Mouse (Mus musculus) midbrain, embryonic 12.5 days (tissue): ENCODE results near the gene 9130019O22Rik. TPM values are rescaled to one million over a fixed set of nuclear protein-coding genes. Genes with fewer than 3 reads are reported as not detected.
"Not testable (repeated sequence)": the region's sequence is repeated elsewhere in the genome, so short reads cannot be mapped to it uniquely, and the experiment has no call there.

Source experiments
- ATAC-seq: fragments of 200-750 bp; cut with Nextera tagmentation; 2 replicates; pipeline ENCODE4 v1.8.0; 2017; ENCODE audit warnings: low read depth, moderate TSS enrichment, moderate library complexity; ENCODE audit not compliant: low FRiP score
- H3K27ac ChIP-seq: fragments of 300-500 bp; sonication (generic); replicated peaks from 2 replicates; pipeline ENCODE4 v1.5.1; 2016; ENCODE audit warnings: mild to moderate bottlenecking
- H3K27me3 ChIP-seq: fragments of 300-500 bp; sonication (generic); 2 replicates; pipeline ENCODE4 v1.6.1; 2016; ENCODE audit warnings: mild to moderate bottlenecking
- H3K36me3 ChIP-seq: fragments of 300-500 bp; sonication (generic); 2 replicates; pipeline ENCODE4 v1.6.1; 2016
- H3K4me1 ChIP-seq: fragments of 300-500 bp; sonication (generic); 2 replicates; pipeline ENCODE4 v1.6.1; 2016
- H3K4me2 ChIP-seq: fragments of 300-500 bp; sonication (generic); replicated peaks from 2 replicates; pipeline ENCODE4 v1.6.1; 2016; ENCODE audit warnings: mild to moderate bottlenecking, moderate library complexity
- H3K4me3 ChIP-seq: fragments of 300-500 bp; sonication (generic); 2 replicates; pipeline ENCODE4 v1.5.1; 2016; ENCODE audit warnings: mild to moderate bottlenecking
- H3K9ac ChIP-seq: fragments of 300-500 bp; sonication (generic); replicated peaks from 2 replicates; pipeline ENCODE4 v1.6.1; 2016; ENCODE audit warnings: mild to moderate bottlenecking, moderate library complexity
- H3K9me3 ChIP-seq: fragments of 300-500 bp; sonication (generic); 2 replicates; pipeline ENCODE4 v1.6.1; 2016; ENCODE audit warnings: mild to moderate bottlenecking
- WGBS: fragments of 180-500 bp; shearing (Covaris S2); methylation state at CpG from one replicate; pipeline ENCODE4 v1.1.7; 2016; 5-methylcytosine and 5-hydroxymethylcytosine counted together
- polyA plus RNA-seq: library from polyadenylated mRNA; unstranded; fragments of >200 nt; fragmentation: Nextera tagmentation; extraction: Ambion mirVana; gene quantifications from 2 replicates; pipeline ENCODE4 v1.2.1, GENCODE M21; 2016

9130019O22Rik gene
- polyA plus RNA-seq, 1 experiment from 2014 or later: 7.2 TPM

DNA sequence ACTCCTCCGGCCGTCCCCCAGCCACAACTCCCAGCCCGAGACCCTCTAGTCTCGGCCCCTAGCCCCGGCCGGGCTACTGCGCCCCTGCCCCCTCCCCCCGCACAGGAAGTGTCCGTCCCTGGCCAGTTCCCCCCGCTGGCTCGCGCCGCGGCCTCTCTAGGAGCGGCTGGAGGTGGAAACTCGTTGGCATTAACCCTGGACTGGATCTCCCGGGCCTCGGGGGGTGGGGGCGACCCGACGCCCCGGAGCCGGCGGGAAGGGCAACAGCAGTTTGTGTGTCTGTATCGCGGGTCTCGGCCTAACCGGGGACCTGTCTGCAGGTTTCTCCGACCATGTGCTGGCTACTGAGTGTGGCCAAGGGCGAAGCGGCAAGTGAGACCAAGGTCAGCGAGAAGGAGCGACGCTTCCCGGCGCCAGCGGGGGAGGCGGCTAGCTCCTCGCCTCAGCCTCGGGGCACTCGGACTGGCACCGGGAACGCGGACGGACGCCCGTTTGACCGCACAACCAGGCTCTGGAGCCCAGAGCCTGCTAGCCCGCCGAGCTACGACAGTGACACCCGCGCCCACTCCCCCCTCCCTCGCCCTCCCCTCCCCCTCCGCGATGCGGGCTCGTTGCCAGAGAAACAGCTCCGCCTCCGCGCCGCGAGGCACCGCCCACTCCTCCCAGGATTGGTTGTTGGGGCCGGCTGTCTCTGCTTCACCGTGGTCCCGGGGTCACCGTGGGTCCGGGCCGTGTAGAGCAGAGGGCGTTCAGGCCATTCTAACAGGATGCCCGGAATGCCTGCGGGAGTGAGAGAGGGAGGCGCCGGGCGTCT lies 41.2 kb downstream of the 9130019O22Rik start, which contains the start of gene Zfp768:
Zfp768 (minus strand) TSS at position 78 of the 814 bp plus-strand sequence.
- Histone ChIP-seq H3K27me3 (no peaks in the 10 kb centered on the region), H3K9me3 (no peaks in the 10 kb centered on the region), H3K36me3 (peaks cover 24% of the 10 kb centered on the region), H3K27ac (peak within 1 kb of the TSS; percentile 93), H3K4me2 (peak within 1 kb of the TSS; percentile 77), H3K9ac (peak within 1 kb of the TSS; percentile 94), H3K4me3 (peak within 1 kb of the TSS; percentile 95), H3K4me1 (peaks cover 13% of the 10 kb centered on the region)
- ATAC-seq: peak; percentile 90
- WGBS: under 1% methylated on average over 68 of the region's 76 CpGs

DNA sequence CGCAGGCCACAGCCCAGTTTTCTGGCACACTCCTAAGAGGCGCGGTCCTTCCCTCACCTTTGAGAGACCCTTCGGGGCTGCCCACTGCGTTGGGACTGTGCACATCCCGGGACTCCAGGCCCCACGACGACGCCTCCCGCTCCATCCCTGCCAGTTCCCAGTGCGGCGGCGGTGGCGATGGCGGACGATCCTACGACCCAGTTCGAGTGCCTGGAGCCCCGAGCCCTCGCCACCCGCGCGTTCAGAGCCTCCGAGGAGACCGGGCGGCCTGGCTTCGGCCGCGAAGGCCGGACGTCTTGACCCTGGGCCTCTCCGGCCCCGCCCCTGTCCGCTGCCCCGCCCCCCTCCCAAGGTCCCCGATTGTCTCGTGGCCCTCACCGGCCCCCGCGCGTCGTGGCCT lies 41.9 kb downstream of the 9130019O22Rik start:
- H3K4me2 ChIP-seq: peak overlapping the region; percentile 77
- no peaks in the 10 kb centered on the region for H3K9me3 ChIP-seq
- peak; percentile 35 for ATAC-seq
- H3K36me3 ChIP-seq: peaks cover 24% of the 10 kb centered on the region
- H3K27me3 ChIP-seq: no peaks in the 10 kb centered on the region
- H3K4me3 ChIP-seq: peak overlapping the region; percentile 95
- under 1% methylated on average over 41 of the region's 42 CpGs for WGBS
- peaks cover 13% of the 10 kb centered on the region for H3K4me1 ChIP-seq
- peak overlapping the region; percentile 94 for H3K9ac ChIP-seq
- H3K27ac ChIP-seq: peak overlapping the region; percentile 93

DNA sequence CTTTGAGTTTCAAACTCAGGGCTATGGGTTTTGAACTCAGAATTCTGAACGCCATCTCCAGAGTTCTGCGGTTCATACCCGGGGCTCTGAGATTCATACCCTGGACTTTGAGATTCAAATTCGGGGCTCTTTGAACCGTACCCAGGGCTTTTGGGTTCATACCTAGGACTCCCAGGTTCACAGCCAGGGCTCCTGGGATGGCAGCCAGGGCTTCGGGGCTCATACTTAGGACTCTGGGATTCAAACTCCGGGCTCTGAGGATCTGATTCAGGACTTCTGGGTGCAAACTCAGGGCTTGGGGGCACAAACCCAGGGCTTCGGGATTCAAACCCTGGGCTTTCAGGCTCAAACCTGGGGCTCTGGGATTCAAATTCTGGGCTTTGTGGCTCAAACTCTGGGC lies 42.6 kb downstream of the 9130019O22Rik start:
- no peaks in the 10 kb centered on the region for H3K9me3 ChIP-seq
- H3K9ac ChIP-seq: peak overlapping the region; percentile 94
- no peak overlapping the region for H3K27ac ChIP-seq
- peaks cover 24% of the 10 kb centered on the region for H3K36me3 ChIP-seq
- no peak for ATAC-seq
- H3K27me3 ChIP-seq: no peaks in the 10 kb centered on the region
- H3K4me3 ChIP-seq: peak overlapping the region; percentile 95
- H3K4me1 ChIP-seq: peaks cover 13% of the 10 kb centered on the region
- WGBS: 88% methylated on average over 8 of the region's 8 CpGs
- H3K4me2 ChIP-seq: peak overlapping the region; percentile 77

DNA sequence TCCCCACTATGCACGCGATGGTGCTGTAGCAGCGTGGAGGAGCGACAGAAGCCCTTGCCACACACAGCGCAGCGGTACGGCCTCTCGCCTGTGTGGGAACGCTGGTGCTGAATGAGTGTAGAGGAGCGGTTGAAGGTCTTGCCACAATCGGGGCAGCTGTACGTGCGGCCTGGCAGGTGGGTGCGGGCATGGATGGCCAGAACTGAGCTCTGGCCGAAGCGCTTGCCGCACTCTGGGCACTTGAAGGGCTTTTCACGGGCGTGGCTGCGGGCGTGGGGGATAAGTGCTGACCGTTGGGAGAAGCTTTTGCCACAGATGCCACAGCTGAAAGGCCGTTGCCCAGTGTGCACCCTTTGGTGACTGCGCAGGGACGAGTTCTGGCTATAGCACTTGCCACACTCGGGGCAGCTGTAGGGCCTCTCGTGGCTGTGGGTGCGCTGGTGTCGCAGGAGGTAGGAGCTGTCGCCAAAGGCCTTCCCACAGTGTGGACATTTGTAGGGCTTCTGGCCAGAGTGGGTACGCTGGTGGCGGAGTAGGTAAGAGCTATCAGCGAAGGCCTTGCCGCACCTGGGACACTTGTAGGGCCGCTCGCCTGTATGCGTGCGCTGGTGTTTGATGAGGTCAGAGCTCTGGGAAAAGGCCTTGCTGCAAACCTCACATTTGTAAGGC lies 43.5 kb downstream of the 9130019O22Rik start:
- WGBS: 95% methylated on average over 38 of the region's 38 CpGs
- H3K9me3 ChIP-seq: no peaks in the 10 kb centered on the region
- no peak overlapping the region for H3K9ac ChIP-seq
- ATAC-seq: no peak
- no peak overlapping the region for H3K4me2 ChIP-seq
- 0 out of 2 replicates have a peak overlapping the region, but pooled peaks have one; percentile 95 for H3K4me3 ChIP-seq
- peaks cover 13% of the 10 kb centered on the region for H3K4me1 ChIP-seq
- peaks cover 24% of the 10 kb centered on the region for H3K36me3 ChIP-seq
- H3K27me3 ChIP-seq: no peaks in the 10 kb centered on the region
- H3K27ac ChIP-seq: no peak overlapping the region

DNA sequence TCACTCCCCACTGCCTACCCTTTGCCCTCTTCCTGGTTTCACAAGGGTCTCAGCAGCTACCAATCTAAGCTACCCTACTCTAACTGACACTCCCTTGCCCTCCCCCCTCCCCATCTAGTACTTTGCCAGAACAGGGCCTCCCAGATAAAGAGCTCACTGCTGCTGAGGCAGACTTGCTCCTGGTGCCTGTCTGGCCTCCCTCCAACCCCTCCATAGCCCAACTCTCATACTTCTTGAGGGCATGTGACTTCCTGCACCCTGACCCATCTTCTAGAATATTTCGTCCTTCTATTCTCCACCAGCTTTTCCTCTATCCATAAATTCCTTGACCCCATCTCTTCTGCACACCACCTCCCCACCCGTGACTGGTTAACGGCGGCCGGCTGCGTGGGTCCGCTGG lies 44.1 kb downstream of the 9130019O22Rik start:
- H3K9ac ChIP-seq: no peak overlapping the region
- no peak overlapping the region for H3K27ac ChIP-seq
- H3K27me3 ChIP-seq: no peaks in the 10 kb centered on the region
- no peak overlapping the region for H3K4me2 ChIP-seq
- no peaks in the 10 kb centered on the region for H3K9me3 ChIP-seq
- no peak for ATAC-seq
- H3K4me1 ChIP-seq: peaks cover 13% of the 10 kb centered on the region
- H3K36me3 ChIP-seq: peaks cover 24% of the 10 kb centered on the region
- WGBS: 94% methylated on average over 7 of the region's 7 CpGs
- H3K4me3 ChIP-seq: no peak overlapping the region

DNA sequence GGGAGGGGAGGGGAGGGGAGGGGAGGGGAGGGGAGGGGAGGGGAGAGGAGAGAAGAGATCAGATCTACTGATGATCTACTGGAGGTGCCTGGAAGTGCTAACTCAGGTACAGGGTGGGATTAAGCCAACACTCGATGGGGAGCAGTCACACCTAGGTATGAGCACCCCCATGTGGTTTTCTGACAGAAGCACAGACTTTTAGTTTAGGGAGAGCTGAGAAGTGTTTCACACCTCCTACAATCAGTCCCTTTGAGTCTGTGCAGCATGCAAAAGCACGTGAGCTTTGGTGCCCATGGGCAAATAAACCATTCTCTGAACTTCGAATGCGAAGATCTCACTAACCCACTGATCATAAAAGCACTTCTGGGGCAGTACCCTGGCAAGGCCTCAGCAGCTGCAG lies 44.6 kb downstream of the 9130019O22Rik start:
- Histone ChIP-seq H3K36me3 (peaks cover 24% of the 10 kb centered on the region), H3K4me1 (peaks cover 13% of the 10 kb centered on the region), H3K27ac (no peak overlapping the region), H3K4me3 (no peak overlapping the region), H3K4me2 (no peak overlapping the region), H3K9me3 (no peaks in the 10 kb centered on the region), H3K9ac (no peak overlapping the region), H3K27me3 (no peaks in the 10 kb centered on the region)
- ATAC-seq: no peak
- 72% methylated on average over 4 of the region's 4 CpGs for WGBS

DNA sequence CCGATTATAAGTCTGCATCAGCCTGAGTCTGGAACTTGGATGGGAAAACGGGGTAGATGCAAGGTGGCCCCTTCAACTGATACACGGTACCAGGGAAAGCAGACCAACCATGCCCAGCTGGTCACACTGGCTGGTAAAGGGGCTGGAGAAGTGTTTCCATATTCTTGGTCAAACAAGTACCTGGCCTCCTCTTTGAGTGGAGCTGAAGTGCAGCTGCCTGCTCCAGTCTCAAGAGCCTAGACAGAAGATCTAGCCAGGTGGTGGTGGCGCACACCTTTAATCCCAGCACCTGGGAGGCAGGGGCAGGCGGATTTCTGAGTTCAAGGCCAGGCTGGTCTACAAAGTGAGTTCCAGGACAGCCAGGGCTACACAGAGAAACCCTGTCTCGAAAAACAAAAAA lies 45.1 kb downstream of the 9130019O22Rik start:
- Histone ChIP-seq H3K4me1 (peaks cover 13% of the 10 kb centered on the region), H3K36me3 (peaks cover 24% of the 10 kb centered on the region)
- 93% methylated on average over 6 of the region's 6 CpGs for WGBS
- ATAC-seq, H3K4me3 ChIP-seq, H3K27me3 ChIP-seq, H3K9ac ChIP-seq, H3K27ac ChIP-seq, H3K4me2 ChIP-seq, H3K9me3 ChIP-seq: not testable (repeated sequence)

DNA sequence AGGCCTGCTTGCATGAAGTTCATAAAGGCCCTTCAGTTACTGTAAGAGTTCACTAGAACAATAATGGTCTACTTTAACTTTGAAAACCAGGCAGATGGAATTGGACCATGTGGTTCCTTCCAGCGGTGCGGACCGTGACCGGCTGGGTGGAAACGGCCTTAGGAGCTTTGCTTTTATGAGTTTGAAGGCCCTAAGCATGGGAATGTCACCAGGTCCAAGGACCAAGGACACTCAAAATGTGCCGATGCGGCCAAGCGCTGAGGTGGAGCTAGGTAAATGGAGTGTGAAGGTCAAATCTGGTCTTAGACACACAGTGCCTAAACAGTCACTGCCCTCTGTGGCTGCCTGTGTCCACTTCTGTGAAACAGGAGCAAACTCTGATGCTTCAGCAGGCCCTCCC lies 45.6 kb downstream of the 9130019O22Rik start:
- H3K9me3 ChIP-seq: no peaks in the 10 kb centered on the region
- no peak overlapping the region for H3K27ac ChIP-seq
- 97% methylated on average over 8 of the region's 8 CpGs for WGBS
- H3K4me2 ChIP-seq: no peak overlapping the region
- peaks cover 9% of the 10 kb centered on the region for H3K4me1 ChIP-seq
- H3K9ac ChIP-seq: no peak overlapping the region
- no peak overlapping the region for H3K4me3 ChIP-seq
- H3K27me3 ChIP-seq: no peaks in the 10 kb centered on the region
- ATAC-seq: no peak
- H3K36me3 ChIP-seq: peaks cover 24% of the 10 kb centered on the region

DNA sequence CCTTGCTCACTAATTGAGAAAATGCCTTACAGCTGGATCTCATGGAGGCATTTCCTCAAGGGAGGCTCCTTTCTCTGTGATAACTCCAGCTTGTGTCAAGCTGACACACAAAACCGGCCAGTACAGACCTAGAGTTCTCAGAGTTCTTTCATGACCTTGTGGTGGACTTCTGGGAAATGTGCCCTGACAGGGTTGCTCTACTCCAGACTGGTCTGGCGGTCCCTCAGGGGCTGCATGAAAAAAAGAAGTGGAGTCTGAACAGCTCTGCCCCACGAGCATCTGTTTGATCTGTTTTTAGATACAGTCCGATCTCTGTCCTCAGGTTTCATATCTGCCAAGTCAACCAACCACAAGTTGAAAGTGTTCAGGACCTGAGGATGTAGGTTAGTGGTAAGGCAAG lies 49.3 kb downstream of the 9130019O22Rik start:
- Histone ChIP-seq H3K27ac (no peak overlapping the region), H3K36me3 (peaks cover 11% of the 10 kb centered on the region), H3K9me3 (no peaks in the 10 kb centered on the region), H3K27me3 (no peaks in the 10 kb centered on the region), H3K9ac (no peak overlapping the region), H3K4me3 (no peak overlapping the region), H3K4me1 (no peaks in the 10 kb centered on the region), H3K4me2 (no peak overlapping the region)
- ATAC-seq: no peak
- 85% methylated on average over 4 of the region's 4 CpGs for WGBS

DNA sequence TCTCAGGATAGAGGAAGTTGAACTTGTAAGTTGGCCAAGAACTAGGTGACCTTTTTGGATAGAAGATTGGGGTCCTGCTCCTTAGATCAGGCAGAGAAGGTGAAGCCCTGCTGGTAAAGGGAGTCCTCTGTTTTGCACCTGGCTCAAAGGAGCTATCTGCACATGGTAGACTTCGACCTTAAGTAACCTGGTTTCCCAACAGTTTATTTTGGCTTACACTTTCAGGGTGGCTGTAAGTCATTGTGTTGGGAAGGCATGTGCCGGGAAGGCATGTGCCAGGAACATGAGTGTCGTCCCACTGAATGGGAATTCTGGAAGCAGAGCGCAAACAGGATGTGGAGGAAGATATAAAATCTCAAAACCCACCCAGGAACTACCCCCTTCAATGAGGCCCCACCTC lies 51.4 kb downstream of the 9130019O22Rik start:
- no peaks in the 10 kb centered on the region for H3K4me1 ChIP-seq
- WGBS: 84% methylated on average over 4 of the region's 4 CpGs
- ATAC-seq: no peak

DNA sequence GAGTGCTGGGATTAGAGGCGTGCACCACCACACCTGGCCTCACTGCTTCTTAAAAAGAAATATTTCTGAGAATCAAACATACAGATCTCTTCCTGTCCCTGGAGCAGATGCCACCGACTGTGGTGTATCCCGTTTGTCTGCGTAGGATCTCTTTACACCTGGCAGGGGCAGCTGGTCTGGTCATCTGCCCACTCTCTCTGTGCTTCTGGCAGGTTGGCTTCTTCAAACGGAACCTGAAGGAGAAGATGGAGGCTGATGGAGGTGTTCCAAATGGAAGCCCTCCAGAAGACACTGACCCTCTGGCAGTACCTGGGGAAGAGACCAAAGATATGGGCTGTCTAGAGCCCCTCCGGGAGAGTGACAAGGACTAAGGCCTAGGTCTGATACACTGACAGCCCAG lies 53.7 kb downstream of the 9130019O22Rik start:
- H3K27ac ChIP-seq: no peak overlapping the region
- no peak overlapping the region for H3K4me2 ChIP-seq
- no peaks in the 10 kb centered on the region for H3K27me3 ChIP-seq
- H3K9ac ChIP-seq: no peak overlapping the region
- no peak overlapping the region for H3K4me3 ChIP-seq
- no peaks in the 10 kb centered on the region for H3K4me1 ChIP-seq
- H3K9me3 ChIP-seq: no peaks in the 10 kb centered on the region
- no peaks in the 10 kb centered on the region for H3K36me3 ChIP-seq
- ATAC-seq: no peak
- WGBS: 85% methylated on average over 6 of the region's 6 CpGs

More for the DNA sequence above, 51.4 kb downstream of the 9130019O22Rik start:
- Histone ChIP-seq H3K9ac (no peak overlapping the region), H3K9me3 (no peaks in the 10 kb centered on the region), H3K27me3 (no peaks in the 10 kb centered on the region), H3K4me2 (no peak overlapping the region), H3K4me3 (no peak overlapping the region), H3K27ac (no peak overlapping the region), H3K36me3 (no peaks in the 10 kb centered on the region)
